Mouse (Mus musculus) lung, postnatal 0 days (tissue): ENCODE data around the gene Olfr133. TPM values are rescaled to one million over a fixed set of nuclear protein-coding genes. Genes with fewer than 3 reads are reported as not detected.
"Not testable (repeated sequence)": the region's sequence is repeated elsewhere in the genome, so short reads cannot be mapped to it uniquely, and the experiment has no call there.

Source experiments
- ATAC-seq: fragments of 200-750 bp; cut with Nextera tagmentation; 2 replicates; pipeline ENCODE4 v1.8.0; 2017; ENCODE audit warnings: moderate library complexity
- DNase-seq: peaks from one replicate; pipeline ENCODE4 v3.0.0-alpha.2; 2016; ENCODE audit warnings: low spot score
- H3K27ac ChIP-seq: fragments of 300-500 bp; sonication (generic); 2 replicates; pipeline ENCODE4 v1.5.1; 2014; ENCODE audit warnings: antibody characterized with exemption, mild to moderate bottlenecking, low read length, mixed read lengths
- H3K27me3 ChIP-seq: fragments of 300-500 bp; sonication (generic); replicated peaks from 2 replicates; pipeline ENCODE4 v1.6.1; 2014; ENCODE audit warnings: low read length, mixed read lengths; ENCODE audit not compliant: insufficient read depth
- H3K36me3 ChIP-seq: fragments of 300-500 bp; sonication (generic); 2 replicates; pipeline ENCODE4 v1.6.1; 2014; ENCODE audit warnings: low read length, mixed read lengths; ENCODE audit not compliant: insufficient read depth
- H3K4me1 ChIP-seq: fragments of 300-500 bp; sonication (generic); 2 replicates; pipeline ENCODE4 v1.6.1; 2014; ENCODE audit warnings: antibody characterized with exemption, low read depth, low read length, mixed read lengths; ENCODE audit not compliant: insufficient read depth
- H3K4me2 ChIP-seq: fragments of 300-500 bp; sonication (generic); replicated peaks from 2 replicates; pipeline ENCODE4 v1.6.1; 2014; ENCODE audit warnings: low read depth, mild to moderate bottlenecking, low read length, moderate library complexity, mixed read lengths
- H3K4me3 ChIP-seq: fragments of 300-500 bp; sonication (generic); 2 replicates; pipeline ENCODE4 v1.5.1; 2014; ENCODE audit warnings: low read depth, low read length
- H3K9ac ChIP-seq: fragments of 300-500 bp; sonication (generic); replicated peaks from 2 replicates; pipeline ENCODE4 v1.6.1; 2014; ENCODE audit warnings: low read depth, mild to moderate bottlenecking
- H3K9me3 ChIP-seq: fragments of 300-500 bp; sonication (generic); 2 replicates; pipeline ENCODE4 v1.6.1; 2016; ENCODE audit warnings: low read length, mixed read lengths
- CTCF ChIP-seq: IDR thresholded peaks from 2 replicates; pipeline ENCODE4 v1.5.1; 2016; ENCODE audit warnings: antibody characterized with exemption, mild to moderate bottlenecking
- EP300 ChIP-seq: IDR thresholded peaks from 2 replicates; pipeline ENCODE4 v1.6.1; 2016; ENCODE audit warnings: antibody characterized with exemption, mild to moderate bottlenecking, control low read depth
- WGBS: fragments of 180-500 bp; shearing (Covaris S2); extraction: QIAGEN DNeasy Blood & Tissue Kit; methylation state at CpG from one replicate; pipeline ENCODE4 v1.1.7; 2014; 5-methylcytosine and 5-hydroxymethylcytosine counted together
- polyA plus RNA-seq: library from polyadenylated mRNA; unstranded; fragments of >200 nt; fragmentation: Nextera tagmentation; extraction: Ambion mirVana; gene quantifications from 2 replicates; pipeline ENCODE4 v1.2.1, GENCODE M21; 2015

Gene Olfr133
- not detected in 2 replicates for polyA plus RNA-seq

GRCm38 (mm10) chr17:38144981-38145380, at the start of gene Olfr133:
Gene Olfr133 (plus strand): TSS chr17:38145281.
- Histone ChIP-seq H3K36me3 (no peaks in the 10 kb centered on the region), H3K4me2 (no peak within 1 kb of the TSS), H3K4me3 (no peak within 1 kb of the TSS), H3K9ac (no peak within 1 kb of the TSS), H3K9me3 (no peaks in the 10 kb centered on the region), H3K27ac (no peak within 1 kb of the TSS), H3K4me1 (no peaks in the 10 kb centered on the region), H3K27me3 (no peaks in the 10 kb centered on the region)
- TF ChIP-seq CTCF (no peak), EP300 (no peak)
- no peak for DNase-seq
- WGBS, result 60% methylated on average over 2 of the region's 2 CpGs
- no peak for ATAC-seq

GRCm38 (mm10) chr17:38124199-38124598, 20.9 kb upstream of the Olfr133 start:
- H3K9ac ChIP-seq, H3K4me1 ChIP-seq, H3K27me3 ChIP-seq, H3K27ac ChIP-seq, H3K9me3 ChIP-seq, DNase-seq, ATAC-seq, H3K36me3 ChIP-seq, H3K4me3 ChIP-seq, H3K4me2 ChIP-seq: not testable (repeated sequence)
- WGBS, result no CpG with 5 or more reads among the region's 1 CpGs

GRCm38 (mm10) chr17:38125371-38125770, 19.7 kb upstream of the Olfr133 start:
- not testable (repeated sequence) for DNase-seq, H3K4me1 ChIP-seq, H3K9ac ChIP-seq, H3K27me3 ChIP-seq, H3K36me3 ChIP-seq, H3K9me3 ChIP-seq, ATAC-seq, H3K4me2 ChIP-seq, H3K4me3 ChIP-seq, H3K27ac ChIP-seq
- 71% methylated on average over 3 of the region's 3 CpGs for WGBS

GRCm38 (mm10) chr17:38134426-38134825, 10.7 kb upstream of the Olfr133 start, which contains the start of gene Olfr132:
Gene Olfr132 (minus strand): TSS chr17:38134526.
- DNase-seq (no peak), ATAC-seq (no peak)

GRCm38 (mm10) chr17:38171088-38171487, 26.0 kb downstream of the Olfr133 start, which contains the start of gene Olfr134:
Gene Olfr134 (plus strand): TSS chr17:38171388.
- H3K4me2 ChIP-seq, result no peak within 1 kb of the TSS
- no peak within 1 kb of the TSS for H3K27ac ChIP-seq
- H3K9me3 ChIP-seq, result no peaks in the 10 kb centered on the region
- no peaks in the 10 kb centered on the region for H3K4me1 ChIP-seq
- H3K4me3 ChIP-seq, result no peak within 1 kb of the TSS
- no peak for DNase-seq
- WGBS, result 65% methylated on average over 3 of the region's 3 CpGs
- H3K27me3 ChIP-seq, result no peaks in the 10 kb centered on the region
- H3K9ac ChIP-seq, result no peak within 1 kb of the TSS
- H3K36me3 ChIP-seq, result no peaks in the 10 kb centered on the region
- TF ChIP-seq EP300 (no peak), CTCF (no peak)
- no peak for ATAC-seq

More at GRCm38 (mm10) chr17:38134426-38134825, 10.7 kb upstream of the Olfr133 start, which contains the start of gene Olfr132:
- Histone ChIP-seq H3K4me3 (no peak within 1 kb of the TSS), H3K9ac (no peak within 1 kb of the TSS), H3K4me2 (no peak within 1 kb of the TSS), H3K9me3 (no peaks in the 10 kb centered on the region; the same call in 1 of the 2 replicates), H3K4me1 (no peaks in the 10 kb centered on the region), H3K27me3 (no peaks in the 10 kb centered on the region), H3K36me3 (no peaks in the 10 kb centered on the region), H3K27ac (no peak within 1 kb of the TSS)
- TF ChIP-seq CTCF, result no peak
- TF ChIP-seq EP300, result no peak
- WGBS, result 59% methylated on average over 1 of the region's 1 CpGs

Other genes with a start within 250 kb of the Olfr133 start
- gene Olfr127, start 244.8 kb upstream of the Olfr133 start, polyA plus RNA-seq, result not detected in 2 replicates
- gene Olfr128, start 224.7 kb upstream of the Olfr133 start, polyA plus RNA-seq, result not detected in 2 replicates
- not detected in 2 replicates for gene Olfr761, start 192.2 kb upstream of the Olfr133 start, polyA plus RNA-seq
- not detected in 2 replicates for gene Olfr129, start 85.2 kb upstream of the Olfr133 start, polyA plus RNA-seq
- gene Olfr130, start 81.4 kb upstream of the Olfr133 start, polyA plus RNA-seq, result not detected in 2 replicates
- gene Olfr131, start 56.6 kb upstream of the Olfr133 start, polyA plus RNA-seq, result not detected in 2 replicates
- gene Olfr132, start 10.8 kb upstream of the Olfr133 start, polyA plus RNA-seq, result not detected in 2 replicates
- gene Olfr134, start 26.1 kb downstream of the Olfr133 start, polyA plus RNA-seq, result not detected in 2 replicates
- gene Olfr135, start 59.1 kb downstream of the Olfr133 start, polyA plus RNA-seq, result not detected in 2 replicates
- gene Olfr138, start 115.8 kb downstream of the Olfr133 start, polyA plus RNA-seq, result not detected in 2 replicates
- not detected in 2 replicates for gene Olfr137, start 162.3 kb downstream of the Olfr133 start, polyA plus RNA-seq
- gene Olfr136, start 184.6 kb downstream of the Olfr133 start, polyA plus RNA-seq, result not detected in 2 replicates